Mouse (Mus musculus): ENCODE results near the gene Dpm3. TPM values are rescaled to one million over a fixed set of nuclear protein-coding genes. Genes with fewer than 3 reads are reported as not detected.

Dpm3 gene
- polyA plus RNA-seq, 1 experiment from 2014 or later, result 106 TPM

GRCm38 (mm10) chr3:89245688-89246171, 13.4 kb upstream of the Dpm3 start, which contains the start of gene Krtcap2:
Krtcap2 (plus strand) TSS chr3:89245966.
- peak within 1 kb of the TSS; percentile 78 for H3K4me3 ChIP-seq (ENCODE audit: low read depth, low read length)
- H3K4me1 ChIP-seq (ENCODE audit: control insufficient read depth, insufficient read depth, low read length), result peaks cover 27% of the 10 kb centered on the region
- DNase-seq (ENCODE audit: low spot score), result peak; percentile 61
- no peaks in the 10 kb centered on the region; the same call in 1 of the 2 replicates for H3K36me3 ChIP-seq (ENCODE audit: control insufficient read depth, insufficient read depth, low read length)
- H3K27ac ChIP-seq (replicated peaks; ENCODE audit: low read depth, low read length), result 0 out of 2 replicates have a peak within 1 kb of the TSS, but pooled peaks have one; percentile 2
- ATAC-seq (ENCODE audit: insufficient number of reproducible peaks, low FRiP score, low TSS enrichment, low read depth), result no peak; the same call in 1 of the 2 replicates
- WGBS, result 4% methylated on average over 20 of the region's 20 CpGs
- H3K9ac ChIP-seq (ENCODE audit: low read length), result peak within 1 kb of the TSS; percentile 82
- H3K9me3 ChIP-seq (ENCODE audit: control insufficient read depth, low read length), result no peaks in the 10 kb centered on the region
- peak within 1 kb of the TSS; percentile 89 for H3K4me2 ChIP-seq (ENCODE audit: low read depth, severe bottlenecking)
- H3K27me3 ChIP-seq (ENCODE audit: control insufficient read depth, insufficient read depth, low read length), result no peaks in the 10 kb centered on the region

- peak; percentile 52 for ATAC-seq (ENCODE audit: insufficient number of reproducible peaks, low FRiP score, low TSS enrichment, low read depth)
- WGBS, result under 1% methylated on average over 42 of the region's 42 CpGs
- no peaks in the 10 kb centered on the region for H3K9me3 ChIP-seq (ENCODE audit: control insufficient read depth, low read length)
- peak; percentile 91 for DNase-seq (ENCODE audit: low spot score)
- peak within 1 kb of the TSS; percentile 89 for H3K4me2 ChIP-seq (ENCODE audit: low read depth, severe bottlenecking)
- no peaks in the 10 kb centered on the region for H3K27me3 ChIP-seq (ENCODE audit: control insufficient read depth, insufficient read depth, low read length)
- 0 out of 2 replicates have a peak within 1 kb of the TSS, but pooled peaks have one; percentile 2 for H3K27ac ChIP-seq (replicated peaks; ENCODE audit: low read depth, low read length)
- H3K4me1 ChIP-seq (ENCODE audit: control insufficient read depth, insufficient read depth, low read length), result peaks cover 34% of the 10 kb centered on the region
- peak within 1 kb of the TSS; percentile 82 for H3K9ac ChIP-seq (ENCODE audit: low read length)
- no peaks in the 10 kb centered on the region; the same call in 1 of the 2 replicates for H3K36me3 ChIP-seq (ENCODE audit: control insufficient read depth, insufficient read depth, low read length)
- peak within 1 kb of the TSS; percentile 78 for H3K4me3 ChIP-seq (ENCODE audit: low read depth, low read length)
Observed at GRCm38 (mm10) chr3:89246261-89247100, 12.7 kb upstream of the Dpm3 start, which contains the start of gene Trim46. Trim46 (minus strand) TSS chr3:89246309.

GRCm38 (mm10) chr3:89247466-89247865, 11.7 kb upstream of the Dpm3 start:
- Histone ChIP-seq H3K9me3 (ENCODE audit: control insufficient read depth, low read length) (no peaks in the 10 kb centered on the region), H3K27me3 (ENCODE audit: control insufficient read depth, insufficient read depth, low read length) (no peaks in the 10 kb centered on the region), H3K4me2 (ENCODE audit: low read depth, severe bottlenecking) (peak overlapping the region; percentile 89; the same call in 1 of the 2 replicates), H3K4me3 (ENCODE audit: low read depth, low read length) (peak overlapping the region; percentile 78; the same call in 1 of the 2 replicates), H3K27ac (replicated peaks; ENCODE audit: low read depth, low read length) (no peak overlapping the region), H3K4me1 (ENCODE audit: control insufficient read depth, insufficient read depth, low read length) (peaks cover 34% of the 10 kb centered on the region), H3K36me3 (ENCODE audit: control insufficient read depth, insufficient read depth, low read length) (no peaks in the 10 kb centered on the region; the same call in 1 of the 2 replicates), H3K9ac (ENCODE audit: low read length) (0 out of 2 replicates have a peak overlapping the region, but pooled peaks have one; percentile 7)
- ATAC-seq (ENCODE audit: insufficient number of reproducible peaks, low FRiP score, low TSS enrichment, low read depth) (no peak), DNase-seq (ENCODE audit: low spot score) (no peak)
- WGBS, result 89% methylated on average over 4 of the region's 4 CpGs

- Histone ChIP-seq H3K27ac (replicated peaks; ENCODE audit: low read depth, low read length) (no peak overlapping the region; the same call in 1 of the 2 replicates), H3K9ac (ENCODE audit: low read length) (no peak overlapping the region), H3K4me2 (ENCODE audit: low read depth, severe bottlenecking) (peak overlapping the region; percentile 38; the same call in 1 of the 2 replicates), H3K4me1 (ENCODE audit: control insufficient read depth, insufficient read depth, low read length) (peaks cover 19% of the 10 kb centered on the region), H3K27me3 (ENCODE audit: control insufficient read depth, insufficient read depth, low read length) (no peaks in the 10 kb centered on the region), H3K9me3 (ENCODE audit: control insufficient read depth, low read length) (no peaks in the 10 kb centered on the region), H3K36me3 (ENCODE audit: control insufficient read depth, insufficient read depth, low read length) (no peaks in the 10 kb centered on the region; the same call in 1 of the 2 replicates), H3K4me3 (ENCODE audit: low read depth, low read length) (no peak overlapping the region)
- ATAC-seq (ENCODE audit: insufficient number of reproducible peaks, low FRiP score, low TSS enrichment, low read depth) (no peak), DNase-seq (ENCODE audit: low spot score) (peak; percentile 71)
- 18% methylated on average over 7 of the region's 7 CpGs for WGBS
Observed at GRCm38 (mm10) chr3:89250435-89251040, 8.6 kb upstream of the Dpm3 start.

GRCm38 (mm10) chr3:89251365-89251895, 7.7 kb upstream of the Dpm3 start:
- H3K4me2 ChIP-seq (ENCODE audit: low read depth, severe bottlenecking), result peak overlapping the region; percentile 38
- peak; percentile 29; the same call in 1 of the 2 replicates for ATAC-seq (ENCODE audit: insufficient number of reproducible peaks, low FRiP score, low TSS enrichment, low read depth)

GRCm38 (mm10) chr3:89254994-89255393, 4.2 kb upstream of the Dpm3 start:
- WGBS, result 91% methylated on average over 5 of the region's 5 CpGs
- no peak overlapping the region for H3K27ac ChIP-seq (replicated peaks; ENCODE audit: low read depth, low read length)
- H3K9me3 ChIP-seq (ENCODE audit: control insufficient read depth, low read length), result no peaks in the 10 kb centered on the region
- H3K9ac ChIP-seq (ENCODE audit: low read length), result no peak overlapping the region
- no peak overlapping the region for H3K4me3 ChIP-seq (ENCODE audit: low read depth, low read length)
- no peaks in the 10 kb centered on the region for H3K27me3 ChIP-seq (ENCODE audit: control insufficient read depth, insufficient read depth, low read length)
- ATAC-seq (ENCODE audit: insufficient number of reproducible peaks, low FRiP score, low TSS enrichment, low read depth) (no peak), DNase-seq (ENCODE audit: low spot score) (no peak)
- H3K4me2 ChIP-seq (ENCODE audit: low read depth, severe bottlenecking), result no peak overlapping the region
- no peaks in the 10 kb centered on the region for H3K36me3 ChIP-seq (ENCODE audit: control insufficient read depth, insufficient read depth, low read length)
- H3K4me1 ChIP-seq (ENCODE audit: control insufficient read depth, insufficient read depth, low read length), result peaks cover 9% of the 10 kb centered on the region

More at GRCm38 (mm10) chr3:89251365-89251895, 7.7 kb upstream of the Dpm3 start:
- peak; percentile 59 for DNase-seq (ENCODE audit: low spot score)
- Histone ChIP-seq H3K9ac (ENCODE audit: low read length) (no peak overlapping the region), H3K4me1 (ENCODE audit: control insufficient read depth, insufficient read depth, low read length) (peaks cover 15% of the 10 kb centered on the region), H3K27me3 (ENCODE audit: control insufficient read depth, insufficient read depth, low read length) (no peaks in the 10 kb centered on the region), H3K27ac (replicated peaks; ENCODE audit: low read depth, low read length) (no peak overlapping the region), H3K36me3 (ENCODE audit: control insufficient read depth, insufficient read depth, low read length) (no peaks in the 10 kb centered on the region; the same call in 1 of the 2 replicates), H3K4me3 (ENCODE audit: low read depth, low read length) (no peak overlapping the region), H3K9me3 (ENCODE audit: control insufficient read depth, low read length) (no peaks in the 10 kb centered on the region)
- WGBS, result 6% methylated on average over 17 of the region's 17 CpGs

GRCm38 (mm10) chr3:89256177-89256576, 3.0 kb upstream of the Dpm3 start:
- Histone ChIP-seq H3K27me3 (ENCODE audit: control insufficient read depth, insufficient read depth, low read length) (no peaks in the 10 kb centered on the region), H3K9me3 (ENCODE audit: control insufficient read depth, low read length) (no peaks in the 10 kb centered on the region), H3K4me3 (ENCODE audit: low read depth, low read length) (no peak overlapping the region), H3K4me2 (ENCODE audit: low read depth, severe bottlenecking) (no peak overlapping the region), H3K4me1 (ENCODE audit: control insufficient read depth, insufficient read depth, low read length) (peaks cover 3% of the 10 kb centered on the region), H3K9ac (ENCODE audit: low read length) (0 out of 2 replicates have a peak overlapping the region, but pooled peaks have one; percentile 22), H3K27ac (replicated peaks; ENCODE audit: low read depth, low read length) (no peak overlapping the region), H3K36me3 (ENCODE audit: control insufficient read depth, insufficient read depth, low read length) (no peaks in the 10 kb centered on the region)
- WGBS, result 87% methylated on average over 5 of the region's 5 CpGs
- DNase-seq (ENCODE audit: low spot score), result no peak
- ATAC-seq (ENCODE audit: insufficient number of reproducible peaks, low FRiP score, low TSS enrichment, low read depth), result no peak

- Histone ChIP-seq H3K27ac (replicated peaks; ENCODE audit: low read depth, low read length) (no peak overlapping the region), H3K4me2 (ENCODE audit: low read depth, severe bottlenecking) (no peak overlapping the region), H3K36me3 (ENCODE audit: control insufficient read depth, insufficient read depth, low read length) (no peaks in the 10 kb centered on the region), H3K9ac (ENCODE audit: low read length) (no peak overlapping the region), H3K27me3 (ENCODE audit: control insufficient read depth, insufficient read depth, low read length) (no peaks in the 10 kb centered on the region), H3K4me3 (ENCODE audit: low read depth, low read length) (no peak overlapping the region), H3K4me1 (ENCODE audit: control insufficient read depth, insufficient read depth, low read length) (no peaks in the 10 kb centered on the region), H3K9me3 (ENCODE audit: control insufficient read depth, low read length) (no peaks in the 10 kb centered on the region)
- WGBS, result 78% methylated on average over 3 of the region's 3 CpGs
- DNase-seq (ENCODE audit: low spot score) (no peak), ATAC-seq (ENCODE audit: insufficient number of reproducible peaks, low FRiP score, low TSS enrichment, low read depth) (no peak)
Observed at GRCm38 (mm10) chr3:89260211-89260610, 1.1 kb downstream of the Dpm3 start.

All from limb, embryonic 11.5 days (tissue).